Mouse (Mus musculus) stomach, embryonic 15.5 days (tissue): ENCODE results near the gene Lmo3. TPM values are rescaled to one million over a fixed set of nuclear protein-coding genes. Genes with fewer than 3 reads are reported as not detected.

Experiments used
- ATAC-seq: fragments of 200-750 bp; cut with Nextera tagmentation; 2 replicates; pipeline ENCODE4 v1.8.0; 2017; ENCODE audit warnings: low read depth, moderate number of reproducible peaks, moderate TSS enrichment; ENCODE audit not compliant: insufficient read depth, low FRiP score
- H3K27ac ChIP-seq: fragments of 300-500 bp; sonication (generic); 2 replicates; pipeline ENCODE4 v1.5.1; 2015; ENCODE audit warnings: mild to moderate bottlenecking, inconsistent platforms
- H3K27me3 ChIP-seq: fragments of 300-500 bp; sonication (generic); replicated peaks from 2 replicates; pipeline ENCODE4 v1.6.1; 2015; ENCODE audit warnings: inconsistent platforms
- H3K36me3 ChIP-seq: fragments of 300-500 bp; sonication (generic); 2 replicates; pipeline ENCODE4 v1.6.1; 2015; ENCODE audit warnings: inconsistent platforms
- H3K4me1 ChIP-seq: fragments of 300-500 bp; sonication (generic); 2 replicates; pipeline ENCODE4 v1.6.1; 2015; ENCODE audit warnings: inconsistent platforms
- H3K4me2 ChIP-seq: fragments of 300-500 bp; sonication (generic); 2 replicates; pipeline ENCODE4 v1.6.1; 2015; ENCODE audit warnings: mild to moderate bottlenecking, inconsistent platforms
- H3K4me3 ChIP-seq: fragments of 300-500 bp; sonication (generic); replicated peaks from 2 replicates; pipeline ENCODE4 v1.5.1; 2015; ENCODE audit warnings: inconsistent platforms
- H3K9ac ChIP-seq: fragments of 300-500 bp; sonication (generic); 2 replicates; pipeline ENCODE4 v1.6.1; 2015; ENCODE audit warnings: inconsistent platforms
- H3K9me3 ChIP-seq: fragments of 300-500 bp; sonication (generic); 2 replicates; pipeline ENCODE4 v1.6.1; 2016; ENCODE audit warnings: inconsistent platforms
- WGBS: fragments of 180-500 bp; shearing (Covaris S2); methylation state at CpG from one replicate; pipeline ENCODE4 v1.1.7; 2015; 5-methylcytosine and 5-hydroxymethylcytosine counted together
- polyA plus RNA-seq: library from polyadenylated mRNA; unstranded; fragments of >200 nt; fragmentation: Nextera tagmentation; extraction: Ambion mirVana; gene quantifications from 2 replicates; pipeline ENCODE4 v1.2.1, GENCODE M21; 2015

The Lmo3 gene
- polyA plus RNA-seq, 1 experiment from 2014 or later, result 6.3 TPM

DNA sequence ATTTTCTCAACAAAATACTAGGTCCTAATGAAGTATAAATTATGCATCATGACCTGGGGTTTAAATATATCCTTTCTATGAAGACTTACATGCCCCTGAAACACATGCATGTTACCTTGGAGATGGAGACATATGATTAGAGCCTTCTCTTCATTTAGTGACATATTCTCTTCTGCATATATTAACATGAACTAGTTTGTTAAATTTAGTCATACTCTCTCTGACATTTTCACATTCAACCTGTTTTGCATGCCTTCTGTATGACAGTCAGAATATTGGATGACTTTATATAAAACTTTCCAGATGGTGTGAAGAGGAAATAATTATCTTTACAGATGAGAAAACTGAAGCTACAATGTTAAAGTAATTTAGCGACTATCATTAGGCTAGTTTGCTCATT, 77.8 kb downstream of the Lmo3 start:
- H3K36me3 ChIP-seq, result no peaks in the 10 kb centered on the region
- 77% methylated on average over 1 of the region's 1 CpGs for WGBS
- no peak for ATAC-seq

GRCm38 (mm10) chr6:138482834-138483233, 98.9 kb downstream of the Lmo3 start:
- Histone ChIP-seq H3K9ac (no peak overlapping the region), H3K4me1 (no peaks in the 10 kb centered on the region), H3K36me3 (no peaks in the 10 kb centered on the region), H3K27ac (no peak overlapping the region), H3K9me3 (no peaks in the 10 kb centered on the region), H3K4me2 (no peak overlapping the region), H3K4me3 (no peak overlapping the region), H3K27me3 (no peaks in the 10 kb centered on the region)
- ATAC-seq, result no peak
- 81% methylated on average over 3 of the region's 3 CpGs for WGBS

More for the DNA sequence above, 77.8 kb downstream of the Lmo3 start:
- H3K4me2 ChIP-seq, result no peak overlapping the region
- H3K4me1 ChIP-seq, result no peaks in the 10 kb centered on the region
- H3K27me3 ChIP-seq, result no peaks in the 10 kb centered on the region
- no peak overlapping the region for H3K9ac ChIP-seq
- no peak overlapping the region for H3K27ac ChIP-seq
- no peak overlapping the region for H3K4me3 ChIP-seq
- no peaks in the 10 kb centered on the region for H3K9me3 ChIP-seq

- no peak overlapping the region for H3K4me3 ChIP-seq
- ATAC-seq, result peak; percentile 53; the same call in 1 of the 2 replicates
- H3K9me3 ChIP-seq, result no peaks in the 10 kb centered on the region
- no peak overlapping the region for H3K27ac ChIP-seq
- no peaks in the 10 kb centered on the region for H3K4me1 ChIP-seq
- no peaks in the 10 kb centered on the region for H3K36me3 ChIP-seq
- H3K27me3 ChIP-seq, result no peaks in the 10 kb centered on the region
- 14% methylated on average over 5 of the region's 5 CpGs for WGBS
- H3K4me2 ChIP-seq, result no peak overlapping the region
- no peak overlapping the region for H3K9ac ChIP-seq
Measured at GRCm38 (mm10) chr6:138477611-138478010, 104.2 kb downstream of the Lmo3 start.

DNA sequence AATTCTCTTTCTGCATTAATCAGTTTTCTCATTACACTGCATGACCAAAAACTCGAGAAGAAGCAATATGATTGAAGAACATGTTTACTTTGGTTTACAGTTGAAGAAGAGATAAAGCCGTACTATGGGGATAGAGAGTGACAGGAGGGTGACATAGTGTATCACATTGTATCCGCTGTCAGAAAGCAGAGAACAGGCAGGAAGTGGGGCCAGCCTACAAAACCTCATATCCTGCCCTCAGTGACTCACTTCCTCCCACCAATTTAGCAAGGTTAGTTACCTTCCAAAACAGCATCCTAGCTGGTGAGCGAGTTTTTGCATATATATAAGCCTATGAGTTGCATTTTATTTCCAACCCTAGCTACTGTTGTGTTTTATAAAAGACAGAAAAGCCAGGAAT, 112.6 kb downstream of the Lmo3 start:
- H3K4me2 ChIP-seq, result no peak overlapping the region
- H3K9ac ChIP-seq, result no peak overlapping the region
- no peaks in the 10 kb centered on the region for H3K27me3 ChIP-seq
- H3K9me3 ChIP-seq, result no peaks in the 10 kb centered on the region
- H3K36me3 ChIP-seq, result no peaks in the 10 kb centered on the region
- H3K4me3 ChIP-seq, result no peak overlapping the region
- WGBS, result 53% methylated on average over 4 of the region's 4 CpGs
- ATAC-seq, result no peak
- H3K27ac ChIP-seq, result no peak overlapping the region
- no peaks in the 10 kb centered on the region for H3K4me1 ChIP-seq

- ATAC-seq, result no peak
- no peaks in the 10 kb centered on the region for H3K27me3 ChIP-seq
Measured at GRCm38 (mm10) chr6:138444515-138445048, 137.2 kb downstream of the Lmo3 start.

DNA sequence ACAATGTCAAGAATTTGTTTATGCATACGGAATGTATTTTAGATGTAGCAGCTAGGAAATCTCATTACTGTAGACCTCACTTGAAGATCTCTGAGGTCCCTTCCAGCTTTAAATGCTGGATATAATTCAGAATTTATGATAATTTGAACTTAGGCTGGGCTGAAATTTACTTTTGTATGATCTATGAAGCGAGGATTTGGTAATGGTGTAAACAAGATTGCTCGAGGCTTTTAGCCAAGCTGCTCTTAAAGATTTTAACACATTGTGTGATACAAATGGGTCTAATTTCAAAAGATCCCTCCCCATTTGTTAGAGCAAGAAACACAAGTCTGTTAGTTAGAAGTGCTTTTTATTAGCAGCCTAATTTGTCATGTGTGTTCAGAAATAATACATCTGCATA, 144.4 kb downstream of the Lmo3 start:
- ATAC-seq, result no peak
- Histone ChIP-seq H3K4me2 (no peak overlapping the region), H3K4me3 (no peak overlapping the region), H3K4me1 (no peaks in the 10 kb centered on the region), H3K27ac (no peak overlapping the region), H3K27me3 (no peaks in the 10 kb centered on the region), H3K36me3 (no peaks in the 10 kb centered on the region), H3K9ac (no peak overlapping the region), H3K9me3 (no peaks in the 10 kb centered on the region)
- WGBS, result 38% methylated on average over 3 of the region's 3 CpGs

More at GRCm38 (mm10) chr6:138444515-138445048, 137.2 kb downstream of the Lmo3 start:
- H3K27ac ChIP-seq, result no peak overlapping the region
- H3K36me3 ChIP-seq, result no peaks in the 10 kb centered on the region
- no peaks in the 10 kb centered on the region for H3K4me1 ChIP-seq
- no peak overlapping the region for H3K9ac ChIP-seq
- H3K9me3 ChIP-seq, result no peaks in the 10 kb centered on the region
- H3K4me2 ChIP-seq, result no peak overlapping the region
- WGBS, result 67% methylated on average over 3 of the region's 3 CpGs
- H3K4me3 ChIP-seq, result no peak overlapping the region

- no peak overlapping the region for H3K27ac ChIP-seq
- H3K4me1 ChIP-seq, result no peaks in the 10 kb centered on the region
- no peaks in the 10 kb centered on the region for H3K9me3 ChIP-seq
- H3K27me3 ChIP-seq, result no peaks in the 10 kb centered on the region
- H3K4me2 ChIP-seq, result no peak overlapping the region
- WGBS, result 50% methylated on average over 3 of the region's 3 CpGs
- no peak overlapping the region for H3K9ac ChIP-seq
- no peaks in the 10 kb centered on the region for H3K36me3 ChIP-seq
- H3K4me3 ChIP-seq, result no peak overlapping the region
- no peak for ATAC-seq
Measured at GRCm38 (mm10) chr6:138436813-138437212, 145.0 kb downstream of the Lmo3 start.

GRCm38 (mm10) chr6:138427394-138427793, 154.4 kb downstream of the Lmo3 start:
- Histone ChIP-seq H3K9ac (no peak overlapping the region), H3K36me3 (no peaks in the 10 kb centered on the region), H3K4me3 (no peak overlapping the region), H3K27me3 (0 out of 2 replicates have a peak, but pooled peaks cover 7% of the 10 kb centered on the region), H3K9me3 (no peaks in the 10 kb centered on the region), H3K4me2 (no peak overlapping the region), H3K27ac (no peak overlapping the region), H3K4me1 (no peaks in the 10 kb centered on the region; the same call in 1 of the 2 replicates)
- ATAC-seq, result no peak
- WGBS, result 34% methylated on average over 6 of the region's 6 CpGs

- 0 out of 2 replicates have a peak, but pooled peaks cover 7% of the 10 kb centered on the region for H3K27me3 ChIP-seq
- no peaks in the 10 kb centered on the region for H3K9me3 ChIP-seq
- H3K4me1 ChIP-seq, result no peaks in the 10 kb centered on the region; the same call in 1 of the 2 replicates
- WGBS, result 48% methylated on average over 3 of the region's 3 CpGs
- H3K4me2 ChIP-seq, result no peak overlapping the region
- no peak overlapping the region for H3K4me3 ChIP-seq
- H3K27ac ChIP-seq, result no peak overlapping the region
- no peak for ATAC-seq
- H3K9ac ChIP-seq, result no peak overlapping the region
- no peaks in the 10 kb centered on the region for H3K36me3 ChIP-seq
Measured at GRCm38 (mm10) chr6:138426894-138427293, 154.9 kb downstream of the Lmo3 start.

- Histone ChIP-seq H3K4me2 (no peak overlapping the region), H3K4me3 (no peak overlapping the region), H3K9ac (no peak overlapping the region), H3K9me3 (no peaks in the 10 kb centered on the region), H3K27me3 (0 out of 2 replicates have a peak, but pooled peaks cover 7% of the 10 kb centered on the region), H3K27ac (no peak overlapping the region), H3K4me1 (no peaks in the 10 kb centered on the region; the same call in 1 of the 2 replicates), H3K36me3 (no peaks in the 10 kb centered on the region)
- no peak for ATAC-seq
- WGBS, result 74% methylated on average over 9 of the region's 9 CpGs
Measured at GRCm38 (mm10) chr6:138424514-138425225, 157.1 kb downstream of the Lmo3 start.

GRCm38 (mm10) chr6:138422671-138423321, 159.0 kb downstream of the Lmo3 start:
- H3K27ac ChIP-seq, result no peak overlapping the region

More at GRCm38 (mm10) chr6:138422671-138423321, 159.0 kb downstream of the Lmo3 start:
- Histone ChIP-seq H3K9ac (no peak overlapping the region), H3K27me3 (0 out of 2 replicates have a peak, but pooled peaks cover 7% of the 10 kb centered on the region), H3K4me3 (peak overlapping the region; percentile 37), H3K36me3 (no peaks in the 10 kb centered on the region), H3K9me3 (no peaks in the 10 kb centered on the region), H3K4me1 (no peaks in the 10 kb centered on the region; the same call in 1 of the 2 replicates), H3K4me2 (peak overlapping the region; percentile 75)
- 1% methylated on average over 16 of the region's 16 CpGs for WGBS
- peak; percentile 41; the same call in 1 of the 2 replicates for ATAC-seq
